Mouse (Mus musculus) retina, postnatal 1 day (tissue): ENCODE data around the gene Arntl2.
"Not testable (repeated sequence)": the region's sequence is repeated elsewhere in the genome, so short reads cannot be mapped to it uniquely, and the experiment has no call there.

Experiments
- DNase-seq: peaks from one replicate; pipeline ENCODE4 v3.0.0-alpha.2; 2012

Arntl2 gene

DNA sequence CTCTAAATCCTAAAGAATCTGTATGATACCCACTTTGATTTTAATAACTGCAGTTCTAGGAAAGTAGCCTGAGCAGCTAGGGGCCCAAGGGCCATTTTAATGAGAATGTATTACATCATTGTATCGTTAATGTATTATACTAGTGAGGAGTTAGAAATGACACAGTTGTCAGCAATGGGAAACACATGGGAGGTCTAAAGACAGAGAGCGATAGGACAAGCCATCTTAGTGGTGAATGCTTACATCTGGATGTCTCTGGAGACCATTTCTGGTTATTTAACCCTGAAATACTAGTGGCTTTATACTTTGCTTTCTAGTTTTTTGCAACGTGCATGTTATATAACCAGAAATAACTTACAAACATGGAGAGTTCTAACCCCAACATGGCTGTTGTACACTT is 56.1 kb downstream of the Arntl2 start:
- DNase-seq: no peak

DNA sequence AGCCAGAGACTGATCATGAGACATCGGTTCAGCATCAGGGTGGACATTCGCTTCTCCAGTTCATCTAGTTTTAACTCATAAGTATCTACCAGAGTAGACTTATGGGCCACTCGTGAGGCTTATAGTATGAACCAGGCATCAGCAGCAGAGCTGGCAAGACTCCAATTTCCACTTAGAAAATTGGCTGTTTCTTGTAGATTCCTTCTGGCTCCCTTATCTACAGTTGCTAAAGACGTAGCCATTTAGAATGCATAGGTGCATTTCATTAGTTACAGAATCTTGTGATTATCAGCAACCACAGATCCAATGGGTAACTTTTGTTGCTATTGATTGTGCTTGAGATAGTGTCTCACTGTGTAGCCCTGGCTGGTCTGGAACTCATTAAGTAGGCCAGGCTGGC is 56.9 kb downstream of the Arntl2 start:
- no peak for DNase-seq

DNA sequence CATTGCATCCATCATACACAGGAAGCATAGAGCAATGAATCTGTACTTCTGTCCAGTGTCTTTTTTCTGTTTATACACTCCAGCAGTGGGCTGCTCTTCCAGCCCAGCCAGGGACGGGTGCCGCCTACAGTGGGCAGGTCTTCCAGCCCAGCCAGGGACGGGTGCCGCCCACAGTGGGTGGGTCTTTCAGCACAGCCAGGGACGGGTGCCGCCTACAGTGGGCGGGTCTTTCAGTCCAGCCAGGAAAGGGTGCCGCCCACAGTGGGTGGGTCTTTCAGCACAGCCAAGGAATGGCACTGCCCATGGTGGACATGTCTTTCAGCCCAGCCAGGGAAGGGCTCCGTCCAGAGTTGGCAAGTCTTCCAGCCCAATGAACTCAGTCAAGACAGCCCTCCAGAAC is 59.3 kb downstream of the Arntl2 start:
- DNase-seq: no peak

DNA sequence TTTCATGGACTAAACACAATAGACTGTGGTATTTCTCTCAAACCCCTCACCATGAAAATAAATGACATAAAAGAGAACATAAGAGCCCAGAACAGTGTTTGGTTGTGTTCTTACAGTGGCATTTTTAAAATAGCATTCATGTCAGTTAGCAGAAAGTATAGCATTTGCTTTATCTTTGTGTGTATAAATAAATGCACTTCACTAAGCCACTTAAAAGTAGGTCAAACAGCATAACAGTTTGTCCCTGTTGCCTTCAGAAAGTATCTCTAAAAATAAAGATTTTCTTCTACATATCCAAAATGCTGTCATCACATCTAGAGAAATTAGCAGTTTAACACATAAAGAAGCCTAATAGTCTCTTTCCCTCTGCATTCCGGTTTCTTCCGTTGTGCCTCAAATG is 61.5 kb downstream of the Arntl2 start:
- no peak for DNase-seq

DNA sequence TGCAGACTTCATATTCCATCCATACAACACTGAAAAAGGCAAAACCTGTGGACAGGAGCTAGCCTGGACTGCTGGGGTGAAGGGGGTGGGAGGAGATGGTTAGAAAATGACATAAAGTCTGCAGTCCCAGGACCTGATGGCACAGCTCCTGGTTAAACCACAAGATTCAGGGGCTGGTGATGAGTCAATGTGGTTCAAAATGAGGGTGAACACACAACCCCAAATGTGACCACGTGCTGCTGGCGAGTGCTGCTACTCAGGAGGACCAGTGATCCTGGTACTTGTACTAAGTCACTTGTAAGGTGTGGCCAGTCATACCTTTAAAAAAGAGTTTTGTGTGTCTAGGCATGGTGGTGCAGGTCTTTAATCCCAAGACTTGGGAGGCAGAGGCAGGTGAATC is 67.3 kb downstream of the Arntl2 start:
- no peak for DNase-seq

DNA sequence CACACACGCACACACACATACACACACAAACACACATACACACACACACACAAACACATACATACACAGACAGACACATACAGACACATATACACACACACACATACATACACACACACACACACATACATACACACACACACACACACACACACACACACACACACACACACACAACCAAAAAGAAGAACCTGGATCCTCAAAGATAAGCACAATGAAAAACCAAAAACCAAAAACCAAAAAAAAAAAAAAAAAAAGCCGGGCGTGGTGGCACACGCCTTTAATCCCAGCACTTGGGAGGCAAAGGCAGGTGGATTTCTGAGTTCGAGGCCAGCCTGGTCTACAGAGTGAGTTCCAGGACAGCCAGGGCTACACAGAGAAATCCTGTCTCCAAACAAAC is 68.5 kb downstream of the Arntl2 start:
- DNase-seq: not testable (repeated sequence)

DNA sequence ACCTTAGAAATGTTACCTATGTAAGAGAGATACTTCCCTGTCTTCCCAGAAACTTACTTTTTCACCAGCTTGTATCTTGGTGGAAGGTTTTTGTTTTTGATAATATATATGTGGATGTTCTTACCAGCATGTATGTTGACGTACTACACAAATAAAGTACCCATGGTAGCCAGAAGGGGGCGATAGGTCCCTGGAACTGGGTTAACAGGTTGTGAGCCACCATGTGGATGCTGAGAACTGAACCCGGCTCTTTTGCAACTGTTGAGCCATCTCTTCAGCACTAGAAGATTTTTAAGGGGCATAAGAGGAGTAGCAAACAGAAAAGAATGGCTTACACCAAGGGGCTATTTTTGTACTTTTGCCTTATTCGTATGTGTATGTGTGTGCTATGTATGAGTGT is 69.8 kb downstream of the Arntl2 start:
- no peak for DNase-seq

DNA sequence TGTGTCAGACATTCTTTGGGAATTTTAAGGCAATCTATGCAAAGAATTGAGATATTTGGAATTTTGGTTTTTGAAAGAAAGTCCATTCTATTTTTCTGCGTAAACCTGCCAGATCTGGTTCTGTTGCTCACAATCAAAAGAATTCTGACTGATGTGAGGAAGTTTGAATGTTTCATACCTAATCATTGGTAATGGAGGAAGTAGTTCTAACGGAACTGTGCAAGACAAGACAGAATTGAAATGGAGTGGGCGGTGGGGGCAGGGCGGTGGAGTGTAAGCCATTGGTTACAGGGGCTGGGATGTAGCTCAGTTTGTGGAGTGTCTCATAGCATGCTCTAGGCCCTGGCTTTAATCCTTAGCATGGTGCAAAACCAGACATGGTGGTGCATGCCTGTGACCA is 76.1 kb downstream of the Arntl2 start:
- DNase-seq: no peak

DNA sequence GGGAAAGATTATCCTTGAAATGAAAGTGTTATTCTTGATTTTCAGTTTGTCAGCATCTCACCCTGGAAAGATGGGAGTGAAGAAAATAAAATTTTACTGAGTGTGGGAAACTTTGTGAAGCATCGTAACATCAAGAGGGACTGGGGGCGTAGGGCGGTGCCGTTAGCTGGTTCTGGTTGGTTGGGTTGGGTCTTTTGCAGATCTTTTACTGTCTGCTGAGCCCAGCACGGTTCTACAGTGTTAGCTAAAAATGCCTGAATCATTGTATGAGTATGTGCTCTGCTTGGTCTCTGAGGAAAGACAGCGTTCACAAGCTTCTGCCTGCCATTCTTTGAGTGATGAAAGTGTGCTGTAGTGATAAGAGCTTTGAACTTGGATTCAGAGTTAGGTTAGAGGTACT is 78.6 kb downstream of the Arntl2 start:
- DNase-seq: no peak

DNA sequence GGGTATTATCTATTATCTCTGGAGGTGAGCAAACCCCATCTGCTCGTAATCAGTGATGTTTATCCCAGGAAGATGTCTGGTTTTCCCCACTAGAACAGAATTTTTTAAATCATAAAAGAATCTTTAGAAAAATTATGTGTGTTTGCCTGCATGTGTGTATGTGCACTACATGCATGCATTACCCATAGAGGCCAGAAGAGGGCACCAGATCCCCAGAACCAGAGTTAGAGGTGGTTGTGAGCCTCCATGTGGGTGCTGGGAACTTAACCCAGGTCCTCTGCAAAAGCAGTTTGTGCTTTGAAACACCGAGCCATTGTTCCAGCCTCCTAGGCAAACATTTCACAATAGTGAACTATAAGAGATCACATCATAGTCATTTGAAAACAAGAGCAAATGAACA is 81.0 kb downstream of the Arntl2 start:
- no peak for DNase-seq

DNA sequence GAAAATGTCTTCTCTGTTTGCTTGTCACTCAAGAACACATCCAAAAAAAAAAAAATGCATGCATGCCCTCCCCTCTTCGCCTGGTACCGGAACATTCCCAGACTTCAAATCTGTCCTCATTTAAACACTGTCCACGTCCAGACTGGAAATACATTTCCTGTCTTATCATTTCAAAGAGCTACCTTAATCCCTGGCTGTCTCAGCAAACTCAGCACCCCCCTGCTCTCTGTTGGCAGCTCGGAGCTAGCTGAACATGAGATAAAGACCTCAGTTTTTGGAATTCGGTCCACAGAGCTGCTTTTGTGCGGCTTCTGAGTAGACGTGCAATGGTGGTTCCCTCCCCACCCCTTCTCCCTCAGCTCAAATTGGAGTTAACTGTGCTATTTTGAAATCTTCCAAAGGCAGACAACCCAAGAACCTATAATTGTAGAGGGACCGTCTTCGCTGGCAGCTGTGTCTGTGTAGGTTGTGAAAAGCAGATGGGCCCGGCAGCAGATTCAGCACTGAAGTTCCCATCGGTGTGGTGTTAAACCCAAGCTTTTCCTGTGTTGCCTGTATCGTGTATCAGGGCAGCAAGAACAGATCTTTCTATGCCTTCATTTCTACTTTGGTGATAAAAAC is 81.7 kb downstream of the Arntl2 start:
- no peak for DNase-seq

DNA sequence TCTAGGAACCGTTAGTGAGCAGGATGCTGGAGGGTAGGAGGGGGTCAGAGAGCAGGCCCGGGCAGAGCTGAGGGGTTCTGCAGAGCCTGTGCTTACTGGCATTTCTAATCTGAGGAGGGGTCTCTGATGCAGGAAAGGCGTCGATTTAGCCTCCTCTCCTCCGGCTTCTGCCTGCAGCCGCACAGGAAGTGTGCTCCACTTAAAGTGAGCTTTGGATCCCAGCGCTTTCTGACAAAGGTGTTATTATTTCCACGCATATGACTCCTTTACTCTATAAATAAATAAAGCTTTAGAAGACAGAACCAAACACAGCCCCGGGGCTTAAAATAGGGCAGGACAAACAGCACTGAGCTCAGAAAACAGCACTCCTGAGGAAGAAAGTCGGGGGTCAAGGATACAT is 83.1 kb downstream of the Arntl2 start:
- no peak for DNase-seq

DNA sequence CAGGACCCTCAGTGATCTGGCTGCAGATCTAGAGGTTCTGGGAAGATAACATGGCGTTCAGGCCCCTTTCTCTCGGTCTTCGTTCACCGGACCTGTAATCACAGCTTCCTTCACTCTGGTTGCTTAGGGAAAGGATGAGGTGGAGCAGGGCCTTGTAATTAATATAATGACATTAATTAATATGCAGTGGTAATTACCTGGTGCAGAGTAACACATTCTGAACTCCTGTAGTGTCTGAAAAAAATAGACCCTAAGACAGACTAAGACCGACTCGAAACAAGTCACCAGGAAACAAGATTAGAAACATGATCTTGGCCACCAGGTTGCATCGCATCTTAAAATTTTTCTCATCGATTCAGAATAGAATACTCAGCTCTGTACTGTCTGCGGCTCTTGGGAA is 84.0 kb downstream of the Arntl2 start:
- DNase-seq: no peak

DNA sequence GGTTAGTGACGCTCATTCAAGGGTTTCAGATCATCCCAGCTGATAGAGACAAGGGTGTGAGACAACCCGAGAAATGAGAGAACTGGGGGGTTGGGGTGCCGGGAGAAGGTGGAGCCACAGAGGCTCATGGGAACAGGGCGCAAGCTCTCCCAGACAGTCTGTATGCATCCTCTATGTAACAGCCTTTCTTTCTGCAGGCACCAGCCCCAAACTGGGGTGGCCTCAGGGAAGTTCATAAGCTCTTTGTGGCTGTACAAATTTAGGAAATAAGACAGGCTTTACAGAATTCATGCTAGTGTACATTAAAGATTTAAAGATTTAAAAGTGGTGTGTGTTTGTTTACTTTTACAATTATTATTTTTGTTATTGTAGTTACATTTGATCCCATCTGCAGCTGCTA is 84.4 kb downstream of the Arntl2 start:
- no peak for DNase-seq

DNA sequence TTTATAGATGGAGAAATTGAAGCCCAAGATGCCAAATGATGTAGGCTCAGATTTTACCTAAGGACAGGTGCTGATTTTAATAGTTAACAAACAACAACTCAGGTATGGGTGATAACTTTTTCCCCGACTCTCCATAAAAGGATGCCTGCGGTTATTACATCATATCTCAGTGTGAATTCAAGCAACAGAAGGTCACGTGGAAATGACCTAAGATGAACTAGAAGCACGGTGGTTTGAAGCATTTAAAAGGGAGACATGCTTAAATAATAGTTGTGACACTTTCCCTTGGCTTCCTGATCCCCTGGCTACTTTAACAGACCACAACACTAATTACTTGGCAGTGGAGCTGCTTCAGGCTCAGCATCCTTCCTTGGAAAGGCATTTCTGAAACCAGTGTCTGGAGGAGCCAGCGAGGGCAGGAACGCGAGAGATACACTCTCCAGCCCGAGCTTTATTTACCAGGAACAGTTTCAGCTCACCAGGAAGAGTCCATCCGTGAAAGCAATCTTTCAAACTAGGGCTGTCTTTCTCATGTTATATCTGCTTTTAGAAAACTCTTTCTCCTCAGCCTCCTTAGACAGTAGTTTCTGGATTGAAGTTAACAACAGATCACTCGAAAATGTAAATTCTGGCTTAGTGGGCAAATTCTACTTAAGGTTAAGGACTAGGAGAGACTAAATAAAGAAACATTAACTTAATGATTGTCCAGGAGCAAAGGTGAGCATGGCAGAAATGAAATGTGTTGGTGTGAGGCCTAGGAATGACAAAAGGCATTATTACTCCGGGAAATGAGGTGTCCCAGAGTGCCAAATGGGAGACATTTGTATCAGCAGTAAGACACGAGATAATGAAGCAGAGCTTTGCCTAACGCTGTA is 86.3 kb downstream of the Arntl2 start:
- DNase-seq: no peak
